Mouse (Mus musculus): ENCODE data around the gene Arvcf. TPM values are rescaled to one million over a fixed set of nuclear protein-coding genes. Genes with fewer than 3 reads are reported as not detected.

Gene Arvcf
- total RNA-seq, 2 experiments from 2014 or later = 0.21 to 1.9 TPM

DNA sequence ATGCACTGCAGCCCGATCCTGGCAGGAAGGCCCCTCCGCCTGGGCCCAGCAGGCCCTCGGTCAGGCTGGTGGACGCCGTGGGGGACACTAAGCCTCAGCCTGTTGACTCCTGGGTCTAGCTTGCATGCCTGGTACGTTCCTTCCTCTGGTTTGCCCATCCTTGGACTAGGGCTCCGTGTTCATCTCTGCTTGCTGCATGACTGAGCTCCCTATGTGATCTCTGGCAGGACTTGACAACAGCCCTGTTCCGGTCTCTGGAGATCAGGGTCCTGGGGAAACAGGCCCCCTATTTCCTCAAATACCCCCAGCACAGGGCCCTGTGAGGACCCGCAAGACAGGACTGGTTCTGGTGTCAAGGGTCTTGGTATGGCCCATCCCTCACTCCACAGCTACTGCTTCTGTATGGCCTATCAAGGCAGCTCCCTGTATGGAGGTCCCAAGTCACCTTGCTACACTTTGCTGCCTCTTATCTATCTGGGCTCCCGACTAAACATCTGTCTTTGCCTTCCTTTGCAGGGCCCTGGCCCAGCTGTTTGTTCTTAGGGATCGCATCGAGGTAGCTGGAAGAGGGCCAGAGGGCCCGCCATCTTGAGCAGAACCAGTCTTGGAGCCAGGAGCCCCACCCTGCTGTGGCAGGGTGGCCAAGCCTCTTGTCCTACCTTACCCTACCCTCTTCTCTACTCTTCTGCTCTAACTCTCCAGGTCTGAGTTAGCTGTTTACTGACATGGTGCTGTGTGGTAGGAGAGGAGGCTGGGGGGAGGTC lies 57.3 kb downstream of the Arvcf start:
- no peak for ATAC-seq (replicated peaks; ENCODE audit: poor library complexity, severe bottlenecking)

DNA sequence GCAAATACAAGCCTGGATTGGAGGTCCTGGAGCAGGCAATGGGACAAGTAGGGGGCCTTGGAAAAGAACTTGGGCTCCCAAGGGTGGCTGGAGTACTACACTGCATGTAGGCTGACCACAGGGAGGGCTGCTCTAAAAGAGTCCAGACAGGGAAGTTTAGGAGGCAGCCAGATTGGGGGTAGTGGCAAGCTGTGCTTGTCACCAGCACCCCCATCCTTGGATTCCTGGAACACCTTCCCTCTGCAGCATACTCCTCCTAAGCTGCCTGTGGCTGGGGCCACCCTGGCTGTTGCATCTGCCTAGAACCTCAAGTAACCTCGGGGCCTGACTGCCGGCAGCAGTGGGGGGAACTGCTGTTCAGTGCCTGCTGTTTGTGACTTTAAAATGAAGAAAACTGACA lies 57.9 kb downstream of the Arvcf start:
- no peak for ATAC-seq (replicated peaks; ENCODE audit: poor library complexity, severe bottlenecking)

DNA sequence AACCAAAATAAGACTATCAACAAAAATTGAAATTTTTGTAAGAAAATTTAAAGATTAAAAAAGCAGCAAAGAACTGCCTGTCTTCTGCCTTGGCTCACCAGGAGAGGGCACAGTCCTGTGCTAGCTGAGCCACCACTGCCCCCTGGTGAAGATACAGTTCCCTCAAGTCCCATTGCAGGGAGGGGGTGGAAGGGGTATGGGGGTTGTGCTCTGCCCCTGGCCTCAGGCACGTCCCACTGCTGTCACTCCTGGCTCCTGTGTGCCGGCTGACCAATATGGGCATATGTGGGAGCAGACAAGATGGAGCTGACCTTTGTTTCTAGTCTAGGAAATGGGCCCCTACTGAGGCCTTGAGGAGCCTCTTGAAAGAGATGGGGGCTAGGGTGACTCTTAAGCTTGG lies 58.3 kb downstream of the Arvcf start:
- peak; percentile 86 for ATAC-seq (replicated peaks; ENCODE audit: poor library complexity, severe bottlenecking)

DNA sequence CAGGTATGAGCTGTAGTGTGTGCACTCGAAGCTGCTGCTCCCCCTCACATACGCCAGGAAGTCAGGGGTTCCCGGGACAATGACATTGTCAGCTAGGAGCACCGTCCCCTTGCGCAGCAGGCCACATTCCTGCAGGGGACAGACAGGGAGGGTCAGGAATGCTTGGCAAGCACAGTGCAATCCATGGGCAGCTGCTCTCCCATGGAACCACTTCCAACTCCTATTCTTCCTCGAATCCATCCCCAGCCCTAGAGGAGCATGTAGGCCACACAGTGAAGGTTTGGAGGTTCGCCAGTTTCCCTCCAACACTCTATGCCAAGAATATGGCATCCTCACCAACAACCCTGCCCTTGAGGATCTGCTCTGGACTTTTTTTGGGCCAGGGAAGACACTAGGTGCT lies 59.9 kb downstream of the Arvcf start:
- no peak for ATAC-seq (replicated peaks; ENCODE audit: poor library complexity, severe bottlenecking)

DNA sequence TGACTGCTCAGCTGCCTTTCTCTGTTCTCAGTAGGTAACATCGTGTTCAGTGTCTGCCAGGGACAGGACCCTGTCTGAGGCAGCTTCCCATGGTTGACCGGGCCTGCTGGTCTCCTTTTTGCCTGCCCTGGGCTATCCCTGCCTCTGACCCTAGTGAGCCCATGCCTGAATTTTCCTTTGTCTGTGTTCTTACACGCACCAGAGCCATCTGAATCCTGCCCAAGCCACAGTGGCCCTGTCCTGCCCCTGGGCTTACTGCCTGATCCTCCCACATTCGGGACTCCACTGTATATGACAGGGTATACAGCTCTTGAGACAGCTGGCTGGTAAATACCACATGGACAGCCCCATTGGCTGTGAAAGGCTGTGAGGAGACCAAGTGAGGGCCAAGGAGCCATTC lies 61.8 kb downstream of the Arvcf start:
- no peak for ATAC-seq (replicated peaks; ENCODE audit: poor library complexity, severe bottlenecking)

DNA sequence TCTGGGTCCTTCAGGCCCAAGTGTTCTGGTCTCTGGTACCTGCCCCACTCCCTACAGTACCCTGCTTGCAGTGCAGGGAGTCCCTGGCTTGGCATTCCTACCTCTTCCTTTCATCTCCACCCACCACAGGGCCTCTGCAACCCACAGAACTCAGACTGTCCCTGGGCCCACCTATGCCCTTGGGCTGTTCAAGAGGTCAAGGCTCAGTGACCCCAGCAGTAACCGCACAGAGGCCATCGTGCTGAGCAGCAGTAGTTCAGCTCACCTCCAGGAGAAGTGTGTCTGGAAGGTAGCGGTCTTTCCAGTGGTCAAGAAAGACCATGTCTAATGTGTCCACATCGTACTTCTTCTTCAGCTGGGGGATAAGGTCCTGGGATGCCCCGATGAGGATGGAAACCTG lies 62.4 kb downstream of the Arvcf start:
- ATAC-seq (replicated peaks; ENCODE audit: poor library complexity, severe bottlenecking) = no peak

DNA sequence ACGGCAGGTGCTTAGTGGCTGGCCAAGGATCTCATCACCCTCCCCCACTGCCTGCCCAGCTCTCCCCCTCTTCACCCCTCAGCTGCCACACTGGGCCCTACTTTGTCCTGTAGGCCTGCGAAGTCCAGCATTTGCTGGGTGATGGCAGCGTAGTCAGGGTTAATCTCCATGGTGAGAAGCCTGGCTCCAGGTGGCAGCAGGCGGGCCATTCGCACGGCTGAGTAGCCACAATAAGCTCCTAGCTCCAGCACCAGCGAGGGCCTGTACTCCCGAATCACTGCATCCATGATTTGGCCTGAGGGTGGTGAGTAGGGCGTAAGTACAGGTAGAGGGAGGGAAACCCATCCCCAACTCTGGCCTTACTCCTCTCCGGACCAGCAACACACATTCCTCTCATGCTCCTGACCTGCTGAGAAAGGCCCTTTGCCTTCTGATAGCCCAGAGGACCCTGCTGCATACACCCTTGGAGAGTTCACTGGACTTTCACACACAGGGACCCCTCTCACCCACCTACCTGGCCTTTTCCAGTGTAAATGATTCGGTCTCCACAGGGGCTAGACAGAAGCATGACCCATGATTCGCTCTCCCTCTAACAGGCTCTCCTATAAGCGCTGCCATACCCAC lies 63.2 kb downstream of the Arvcf start:
- ATAC-seq (replicated peaks; ENCODE audit: poor library complexity, severe bottlenecking) = no peak

DNA sequence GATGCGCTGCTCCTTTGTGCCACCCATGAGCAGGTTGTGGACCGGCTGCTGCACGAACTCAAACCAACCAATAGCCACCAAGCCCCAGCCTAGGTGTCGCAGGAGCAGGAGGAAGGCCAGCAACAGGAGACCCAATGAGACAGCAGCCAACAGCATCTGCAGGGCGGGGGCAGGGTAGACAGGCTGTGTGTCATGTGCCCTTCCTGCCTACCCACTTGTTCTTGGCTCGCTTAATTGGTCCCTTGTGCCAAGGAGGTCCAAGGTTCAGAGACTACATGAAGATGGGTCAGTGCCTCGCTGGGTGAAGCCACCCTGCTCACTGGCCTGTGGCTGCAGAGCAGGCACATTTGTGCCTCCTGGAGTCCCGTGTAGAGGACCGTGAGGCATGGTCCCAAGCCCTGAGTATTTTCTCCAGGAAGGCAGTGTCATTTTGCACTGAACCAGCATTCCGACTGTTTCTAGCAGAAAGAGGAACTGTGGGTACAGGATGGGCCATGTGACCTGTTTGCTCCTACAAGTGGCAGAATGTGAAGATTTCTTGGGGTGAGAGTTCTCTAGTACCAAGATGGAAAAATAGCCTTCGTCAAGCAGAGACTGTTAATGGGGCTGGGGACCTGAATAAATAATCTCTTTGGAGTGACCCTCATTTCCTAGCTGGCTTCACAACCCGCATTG lies 64.0 kb downstream of the Arvcf start:
- ATAC-seq (replicated peaks; ENCODE audit: poor library complexity, severe bottlenecking) = peak; percentile 60

DNA sequence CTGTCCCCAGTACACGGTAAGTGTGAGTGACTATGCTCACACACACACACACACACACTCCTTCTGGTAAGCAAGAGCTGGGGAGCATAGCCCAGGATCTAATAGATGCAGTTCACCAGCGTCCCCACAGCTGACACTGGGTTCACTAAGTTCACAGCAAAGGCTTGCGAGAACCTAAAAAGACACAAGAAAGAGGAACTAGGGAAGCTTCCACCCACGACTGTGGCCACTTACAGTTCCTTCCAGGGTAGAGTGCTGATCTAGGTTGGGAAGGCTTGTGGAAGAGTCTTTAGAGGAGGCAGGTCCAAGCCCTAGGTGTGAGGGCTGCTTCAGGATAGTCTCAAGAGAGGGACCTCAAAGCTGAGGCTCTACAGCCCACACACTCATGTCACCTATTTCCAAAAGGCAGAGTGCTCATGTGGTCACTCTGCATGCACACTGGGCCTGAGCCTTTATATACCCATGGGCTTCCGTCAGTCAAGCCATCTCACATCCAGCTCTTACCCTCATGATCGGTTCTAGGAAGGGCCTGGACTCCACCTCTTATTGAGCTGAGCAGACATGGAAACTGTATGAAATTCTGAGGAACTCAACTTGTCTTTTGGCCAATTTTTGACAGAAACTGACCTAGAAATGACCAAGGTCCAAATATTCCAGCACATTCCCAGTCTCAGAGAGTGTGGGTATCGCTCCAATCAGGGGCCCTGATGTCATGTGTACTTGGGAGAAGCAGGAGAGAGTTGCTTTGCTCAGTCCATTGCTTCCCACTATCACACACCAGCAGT lies 65.2 kb downstream of the Arvcf start:
- ATAC-seq (replicated peaks; ENCODE audit: poor library complexity, severe bottlenecking) = peak; percentile 65

DNA sequence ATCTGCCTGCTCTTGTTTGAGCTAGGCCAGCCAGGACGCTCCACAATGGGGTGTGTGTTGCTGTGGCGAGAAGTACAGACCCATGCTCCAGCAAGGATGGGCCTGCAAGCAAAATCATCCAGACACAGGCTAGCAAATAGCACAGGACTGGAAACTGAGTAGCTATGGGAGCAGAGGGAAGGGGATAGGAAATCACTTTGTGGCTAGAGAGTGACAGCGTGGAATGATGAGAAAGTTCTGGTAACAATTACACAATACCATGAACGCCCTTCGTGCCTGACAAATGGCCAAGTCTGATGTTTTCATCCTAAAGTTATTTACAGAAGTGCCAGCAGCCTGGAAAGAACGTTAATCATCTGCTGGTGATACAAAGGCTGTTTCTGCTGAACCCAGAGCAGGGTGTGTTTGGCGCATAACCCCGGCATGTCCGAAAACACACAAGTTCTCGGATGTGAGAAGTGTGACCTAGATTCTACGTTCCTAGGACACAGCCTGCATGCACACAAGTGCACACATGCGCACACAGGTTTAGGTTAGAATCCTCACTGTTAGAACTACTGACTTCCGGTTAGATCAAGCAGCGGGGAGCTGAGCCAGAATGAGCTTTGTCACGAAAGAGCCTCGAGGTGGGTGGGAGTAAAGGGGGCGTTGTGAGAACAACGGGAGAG lies 68.2 kb downstream of the Arvcf start:
- ATAC-seq (replicated peaks; ENCODE audit: poor library complexity, severe bottlenecking) = peak; percentile 36

DNA sequence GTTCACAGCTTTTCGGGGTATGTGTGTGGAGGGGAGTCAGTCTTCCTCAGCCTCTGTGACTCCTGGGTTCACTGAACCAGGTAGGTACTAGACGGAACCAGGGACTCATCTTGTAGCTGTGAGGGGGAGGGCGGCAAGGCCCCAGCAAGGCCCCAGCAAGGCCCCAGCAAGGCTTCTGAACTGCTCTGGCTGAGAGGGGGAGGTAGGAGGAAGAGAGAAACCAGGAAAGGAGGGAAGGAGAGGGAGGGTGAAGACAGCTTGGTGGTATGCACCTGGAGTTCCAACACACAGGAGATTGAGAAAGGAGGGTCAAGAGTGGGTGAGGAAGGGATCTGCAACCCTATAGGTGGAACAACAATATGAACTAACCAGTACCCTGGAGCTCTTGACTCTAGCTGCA lies 68.9 kb downstream of the Arvcf start:
- no peak for ATAC-seq (replicated peaks; ENCODE audit: poor library complexity, severe bottlenecking)

DNA sequence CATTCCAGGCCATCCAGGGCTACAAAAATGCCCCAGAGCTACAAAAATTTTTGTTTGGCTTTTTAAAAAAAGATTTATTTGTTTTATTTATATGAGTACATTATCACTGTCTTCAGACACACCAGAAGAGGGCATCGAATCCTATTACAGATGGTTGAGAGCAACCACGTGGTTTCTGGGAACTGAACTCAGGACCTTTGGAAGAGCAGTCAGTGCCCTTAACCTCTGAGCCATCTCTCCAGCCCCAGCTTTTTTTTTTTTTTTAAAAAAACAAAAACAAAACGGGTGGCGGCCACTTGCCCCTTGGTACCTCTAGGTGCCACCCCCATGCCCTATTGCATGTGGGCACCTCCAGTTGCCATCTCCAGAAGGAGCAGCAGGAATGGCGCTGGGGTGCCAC lies 69.5 kb downstream of the Arvcf start:
- ATAC-seq (replicated peaks; ENCODE audit: poor library complexity, severe bottlenecking) = no peak

DNA sequence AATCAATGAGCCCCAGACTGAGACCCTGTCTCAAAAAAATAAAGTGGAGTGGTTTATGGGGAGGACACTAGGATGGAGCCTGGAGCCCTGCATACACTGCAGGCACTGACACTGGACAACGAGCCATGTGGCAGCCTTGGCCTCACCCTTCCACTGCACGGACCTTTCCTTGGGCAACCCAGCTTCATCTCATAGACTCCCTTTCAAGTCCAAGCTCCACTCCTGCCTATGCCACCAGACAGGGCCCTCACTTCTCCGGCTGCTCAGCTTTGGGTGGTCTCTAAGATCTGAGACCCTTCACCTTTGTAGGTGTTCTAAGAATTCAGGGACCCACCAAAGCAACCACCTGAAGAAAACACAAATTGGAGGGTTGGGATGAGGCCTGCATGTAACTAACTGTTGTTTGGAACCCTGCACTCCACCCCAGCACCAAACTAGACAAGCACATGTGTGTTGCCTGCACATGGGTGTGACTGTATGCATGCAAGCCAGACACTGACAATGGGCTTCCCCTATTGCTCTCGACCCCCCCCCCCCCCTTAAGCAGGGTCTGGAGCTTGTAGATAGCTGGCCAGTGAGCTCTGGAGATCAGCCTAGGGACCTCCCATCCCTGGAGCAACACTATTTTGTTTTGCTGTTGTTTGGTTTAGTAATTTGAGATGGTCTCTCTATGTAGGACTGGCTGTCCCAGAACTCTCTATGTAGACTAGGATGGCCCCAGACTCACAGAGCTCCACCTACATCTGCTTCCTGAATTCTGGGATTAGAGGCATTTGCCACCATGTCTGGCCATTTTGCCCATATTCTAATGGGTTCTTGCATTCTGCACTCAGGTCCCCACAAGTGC lies 71.0 kb downstream of the Arvcf start:
- no peak for ATAC-seq (replicated peaks; ENCODE audit: poor library complexity, severe bottlenecking)

DNA sequence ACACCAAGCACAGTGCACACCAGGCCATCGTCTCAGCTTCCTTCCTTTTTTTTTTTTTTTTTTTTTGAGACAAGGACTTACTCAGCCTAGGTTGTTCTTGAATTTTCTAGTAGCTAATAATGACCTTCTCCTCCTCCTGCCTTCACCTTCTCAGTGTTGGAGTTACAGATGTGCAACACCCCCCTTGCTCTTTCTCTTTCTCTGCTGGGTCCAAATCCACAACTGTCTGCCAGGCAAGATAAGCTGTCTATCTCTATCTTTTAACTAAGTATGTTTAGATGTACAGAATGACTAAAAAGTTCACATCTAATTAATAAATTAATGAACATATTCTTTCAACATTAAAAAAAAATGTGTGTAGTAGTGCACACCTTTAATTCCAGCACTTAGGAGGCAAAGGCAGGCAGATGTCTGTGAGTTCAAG lies 71.6 kb downstream of the Arvcf start:
- no peak for ATAC-seq (replicated peaks; ENCODE audit: poor library complexity, severe bottlenecking)

DNA sequence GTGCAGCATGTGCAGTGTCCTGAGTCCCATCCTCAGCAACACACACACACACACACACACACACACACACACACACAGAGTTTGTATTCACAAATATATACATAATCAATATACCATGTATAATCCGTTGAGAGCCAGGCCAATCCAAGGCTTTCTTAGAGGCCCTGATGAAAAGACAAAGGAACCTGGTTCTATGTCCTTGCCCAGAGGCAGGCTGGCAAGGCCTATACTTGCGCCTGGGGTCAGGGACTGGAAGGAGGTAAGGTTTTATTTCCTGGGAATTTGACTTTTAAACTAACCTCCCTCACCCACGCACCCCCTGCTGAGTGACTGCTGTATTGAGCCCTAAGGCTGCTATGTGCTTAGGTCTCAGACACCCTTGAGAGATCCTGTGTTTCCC lies 72.6 kb downstream of the Arvcf start:
- ATAC-seq (replicated peaks; ENCODE audit: poor library complexity, severe bottlenecking) = no peak

DNA sequence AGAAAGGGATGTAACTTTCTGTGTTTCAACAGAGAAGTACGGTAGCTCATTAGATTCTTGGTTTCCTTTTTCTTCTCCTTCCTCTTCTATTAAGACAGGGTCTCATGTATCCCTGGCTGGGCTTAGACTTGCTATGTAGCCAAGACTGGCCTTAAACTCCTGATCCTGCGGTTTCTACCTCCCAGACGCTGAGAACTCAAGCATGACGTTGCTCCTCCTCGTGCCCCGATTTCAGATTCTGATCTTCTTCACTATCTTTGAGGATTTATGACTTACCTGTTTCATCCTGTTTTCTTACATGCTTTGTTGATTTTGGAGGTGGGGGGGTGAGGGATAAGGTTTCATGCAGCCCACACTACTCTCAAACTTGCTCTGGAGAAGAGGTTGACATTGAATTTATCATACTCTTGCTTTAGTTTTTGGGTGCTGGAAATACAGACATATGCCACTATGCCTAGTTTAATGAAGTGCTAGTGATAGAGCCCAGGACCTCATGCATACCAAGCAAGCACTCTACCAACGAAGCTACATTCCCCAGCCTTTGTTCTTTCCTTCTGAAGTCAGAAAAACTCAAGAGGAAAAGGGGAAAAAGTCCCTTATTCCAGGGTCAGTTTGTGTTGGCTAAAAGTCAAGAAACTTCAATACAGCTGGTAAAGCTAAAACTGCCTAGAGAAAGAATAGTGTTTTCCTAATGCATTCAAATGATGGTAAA lies 75.4 kb downstream of the Arvcf start:
- ATAC-seq (replicated peaks; ENCODE audit: poor library complexity, severe bottlenecking) = no peak

DNA sequence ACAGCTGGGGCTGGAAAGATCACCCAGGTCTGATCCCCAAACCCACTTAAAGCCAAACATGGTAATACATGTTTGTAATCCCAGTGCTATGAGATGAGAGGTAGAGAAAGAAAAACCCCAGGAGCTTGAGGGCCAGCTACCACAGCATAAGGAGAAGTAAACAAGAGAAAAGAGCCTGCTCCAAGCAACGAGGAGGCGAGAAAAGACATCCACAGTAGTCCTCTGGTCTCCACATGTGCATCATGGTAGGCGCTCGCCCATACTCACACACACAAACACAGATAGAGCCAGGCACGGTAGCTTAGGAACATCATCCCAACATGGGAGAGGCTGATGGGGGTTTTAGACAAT lies 75.9 kb downstream of the Arvcf start:
- ATAC-seq (replicated peaks; ENCODE audit: poor library complexity, severe bottlenecking) = no peak

DNA sequence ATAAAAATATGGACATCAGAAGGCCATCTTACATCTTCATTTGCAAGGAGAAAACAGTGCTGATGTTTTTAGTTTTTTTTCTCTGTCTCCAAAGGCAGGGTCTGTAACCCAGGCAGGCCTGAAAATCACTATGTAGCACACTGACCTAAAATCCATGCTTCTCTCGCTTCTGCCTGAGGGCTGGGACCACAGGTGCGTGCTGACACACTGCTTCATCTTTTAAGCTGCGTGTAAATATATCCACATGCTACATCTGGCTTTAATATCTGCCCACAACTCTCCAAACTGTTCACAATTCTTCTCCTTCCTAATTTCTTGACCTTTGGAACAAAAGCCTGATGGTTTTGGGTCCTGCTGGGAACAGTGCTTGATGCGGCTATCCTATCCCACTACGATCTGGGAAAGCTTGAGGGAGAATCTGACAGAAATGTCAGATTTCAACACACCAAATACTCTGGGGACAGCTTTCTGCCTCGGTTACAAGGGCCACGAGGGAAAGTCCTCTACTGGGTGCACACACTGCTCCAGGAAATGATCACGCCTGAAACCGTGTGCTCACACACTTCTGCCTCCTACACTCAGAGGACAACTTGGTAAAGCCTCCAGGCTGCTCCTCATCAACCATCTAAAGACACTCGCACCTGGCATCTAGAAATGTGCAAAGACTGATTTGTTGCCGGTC lies 76.5 kb downstream of the Arvcf start:
- no peak for ATAC-seq (replicated peaks; ENCODE audit: poor library complexity, severe bottlenecking)

Measured in granulocyte monocyte progenitor cell, adult 5-6 weeks (primary cell).